Mouse (Mus musculus): ENCODE measurements around the gene Arf4.
"Not testable (repeated sequence)": the region's sequence is repeated elsewhere in the genome, so short reads cannot be mapped to it uniquely, and the experiment has no call there.

The Arf4 gene

GRCm38 (mm10) chr14:26662016-26662415 is 24.1 kb downstream of the Arf4 start:
- CTCF ChIA-PET = no interaction called here

DNA sequence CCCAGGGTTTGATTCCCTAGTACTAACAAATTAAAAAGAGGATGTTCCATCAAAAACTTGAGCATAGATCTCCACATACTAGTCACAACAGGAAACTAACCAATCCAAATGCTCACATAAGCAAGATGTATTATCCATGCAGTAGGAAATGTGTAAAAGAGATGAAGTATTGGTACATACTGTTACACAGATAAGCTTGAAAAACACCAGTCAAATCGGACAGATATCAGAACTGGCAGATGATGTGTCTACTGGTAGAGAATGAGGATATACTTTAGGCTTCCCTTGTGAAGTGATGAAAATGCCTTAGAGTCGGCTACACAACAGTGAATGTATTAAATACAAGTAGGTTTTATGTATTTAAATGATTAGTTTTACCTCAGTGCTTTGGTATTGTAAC is 24.6 kb downstream of the Arf4 start:
- CTCF ChIA-PET = no interaction called here

- CTCF ChIA-PET = no interaction called here
Observed at GRCm38 (mm10) chr14:26663851-26664250, 26.0 kb downstream of the Arf4 start.

- CTCF ChIA-PET = interaction anchor here (1.0 kb wide), 1 partner anchor 14 kb away, joined by 4 read pairs; no protein-coding TSS in a partner anchor
Observed at GRCm38 (mm10) chr14:26667991-26668370, 30.1 kb downstream of the Arf4 start.

GRCm38 (mm10) chr14:26668371-26669291 is 30.8 kb downstream of the Arf4 start:
- CTCF ChIA-PET = interaction anchor here (0.6 to 2.3 kb wide), 5 partner anchors 11 to 298 kb away, joined by 3 to 7 read pairs (median 5); no protein-coding TSS in a partner anchor

- CTCF ChIA-PET = interaction anchor here (0.6 to 2.3 kb wide), 2 partner anchors 25 to 29 kb away, joined by 6 to 7 read pairs; no protein-coding TSS in a partner anchor
Observed at GRCm38 (mm10) chr14:26669292-26670073, 31.6 kb downstream of the Arf4 start, which contains the start of gene Pde12. TSS of gene Pde12 (minus strand) at chr14:26669883.

DNA sequence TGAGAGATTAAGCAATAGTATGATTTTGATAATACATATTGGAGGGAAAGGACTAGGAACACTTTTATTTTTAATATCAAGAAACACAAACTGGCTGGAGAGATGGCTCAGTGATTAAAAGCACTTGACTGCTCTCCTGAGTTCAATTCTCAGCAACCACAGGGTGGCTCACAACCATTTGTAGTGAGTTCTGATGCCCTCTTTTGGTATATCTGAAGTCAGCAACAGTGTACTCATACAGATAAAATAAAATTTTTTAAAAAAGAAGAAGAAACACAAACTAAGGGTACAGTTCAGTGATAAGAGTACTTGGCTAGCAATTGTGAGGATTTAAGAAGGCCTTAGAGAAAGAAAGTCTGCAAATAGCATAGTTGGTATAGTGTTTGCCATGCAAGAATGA is 33.1 kb downstream of the Arf4 start:
- CTCF ChIA-PET = no interaction called here

- CTCF ChIA-PET = not testable (repeated sequence)
Observed at GRCm38 (mm10) chr14:26671870-26672615, 34.2 kb downstream of the Arf4 start.

DNA sequence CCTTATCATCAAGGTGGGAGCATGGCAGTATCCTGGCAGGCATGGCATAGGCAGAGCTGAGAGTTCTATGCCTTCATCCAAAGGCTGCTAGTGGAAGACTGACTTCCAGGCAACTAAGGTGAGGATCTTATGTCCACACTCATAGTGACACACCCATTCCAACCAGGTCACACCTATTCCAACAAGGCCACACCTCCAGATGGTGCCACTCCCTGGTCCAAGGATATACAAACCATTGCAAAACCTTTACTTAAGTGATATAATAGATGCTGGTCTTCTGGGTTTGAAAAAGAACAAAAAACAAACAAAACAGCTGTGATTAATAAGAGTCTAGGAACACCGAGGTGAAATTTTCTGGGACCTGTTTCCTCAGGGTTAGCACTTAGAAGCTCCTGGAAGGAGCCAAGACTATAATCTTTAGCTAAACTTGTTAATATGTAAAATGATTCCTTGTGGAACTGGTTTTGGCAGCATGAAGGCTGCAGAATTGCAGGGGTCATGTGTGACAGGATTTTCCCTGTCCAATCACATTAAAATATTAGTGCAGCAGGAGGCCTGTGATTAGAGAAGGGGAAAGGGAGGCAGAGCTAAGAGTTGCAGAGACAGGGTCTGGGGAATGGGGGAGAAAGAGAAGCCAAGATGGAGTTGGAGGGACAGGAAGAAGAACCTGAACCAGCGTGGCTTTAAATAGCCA is 36.7 kb downstream of the Arf4 start:
- CTCF ChIA-PET = not testable (repeated sequence)

DNA sequence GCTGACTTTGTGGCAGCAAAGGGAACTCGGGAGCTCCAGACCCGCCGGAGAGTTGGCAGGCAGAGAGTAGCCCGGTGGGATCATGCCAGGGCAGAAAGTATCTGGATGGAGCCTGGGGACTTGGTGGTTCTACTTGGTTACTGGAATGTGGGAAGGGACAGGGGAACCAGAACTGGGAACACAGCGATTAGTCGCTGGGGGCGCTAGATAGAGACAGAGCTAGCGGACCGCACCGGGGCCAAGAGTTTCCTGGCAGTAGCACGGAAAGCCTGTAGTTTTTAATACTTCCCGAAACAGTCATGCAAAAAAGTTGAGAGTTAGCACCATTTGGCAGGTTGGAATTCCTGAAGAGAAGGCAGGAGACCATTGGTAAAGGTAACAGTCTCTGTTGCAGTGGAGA is 37.5 kb downstream of the Arf4 start:
- CTCF ChIA-PET = no interaction called here

GRCm38 (mm10) chr14:26675791-26676190 is 37.9 kb downstream of the Arf4 start:
- CTCF ChIA-PET = no interaction called here

- CTCF ChIA-PET = no interaction called here
Observed at GRCm38 (mm10) chr14:26690727-26691126, 52.9 kb downstream of the Arf4 start.

DNA sequence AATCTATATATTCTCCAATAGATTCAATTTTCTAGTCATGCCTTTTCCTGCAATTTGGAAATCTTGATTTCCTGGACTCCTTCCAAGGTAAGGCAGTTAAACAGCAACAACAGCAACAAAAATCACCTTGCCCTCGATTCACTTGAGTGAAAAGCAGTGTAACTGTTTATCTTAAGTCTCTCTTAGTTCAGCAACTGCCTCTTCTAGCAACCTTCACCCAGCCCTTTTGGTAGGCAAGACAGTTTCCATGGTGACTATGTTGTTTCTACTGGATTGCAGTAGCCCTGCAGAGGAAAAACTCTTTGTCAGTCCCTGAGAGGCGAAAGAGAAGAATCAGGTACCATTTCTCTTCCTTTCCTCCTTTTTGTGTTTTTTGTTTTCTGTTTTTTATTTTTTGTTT is 53.5 kb downstream of the Arf4 start:
- CTCF ChIA-PET = no interaction called here

GRCm38 (mm10) chr14:26692974-26693373 is 55.1 kb downstream of the Arf4 start, which contains the start of gene Dnah12:
TSS of gene Dnah12 (plus strand) at chr14:26693274.
- CTCF ChIA-PET = interaction anchor here (0.6 kb wide), 1 partner anchor 66 kb away, joined by 5 read pairs; no protein-coding TSS in a partner anchor

DNA sequence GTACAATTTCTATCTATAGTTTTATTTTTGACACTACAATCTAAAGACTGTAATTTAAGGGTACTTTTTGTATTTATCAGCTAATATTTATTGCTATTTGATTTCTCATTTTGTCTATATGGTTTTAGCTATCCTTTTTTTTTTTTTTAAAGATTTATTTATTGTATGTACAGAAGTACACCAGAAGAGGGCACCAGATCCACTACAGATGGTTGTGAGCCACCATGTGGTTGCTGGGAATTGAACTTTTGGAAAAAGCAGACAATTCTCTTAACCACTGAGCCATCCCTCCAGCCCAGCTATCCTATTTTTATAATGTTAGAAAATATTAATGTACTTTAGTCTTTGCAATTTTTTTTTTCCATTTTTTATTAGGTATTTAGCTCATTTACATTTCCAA is 60.0 kb downstream of the Arf4 start:
- CTCF ChIA-PET = interaction anchor here (0.6 kb wide), 1 partner anchor 380 kb away, joined by 4 read pairs; no protein-coding TSS in a partner anchor

- CTCF ChIA-PET = not testable (repeated sequence)
Observed at GRCm38 (mm10) chr14:26705246-26705645, 67.4 kb downstream of the Arf4 start.
